Mouse (Mus musculus) 3T3-L1 (cell line): ENCODE measurements at regions not wholly inside any gene's neighbourhood (a gene's known extent, or its start where the extent isn't known, plus 50 kb on each side); places are given as distances from the start of the nearest gene placed in this dataset.

Experiments used
- DNase-seq: peaks from one replicate; pipeline ENCODE4 v3.0.0-alpha.2; 2015; ENCODE audit warnings: low read depth, low spot score

- DNase-seq, result peak; percentile 98
Observed at GRCm38 (mm10) chr16:31598409-31598988, 64.7 kb upstream of the Dlg1 start.

GRCm38 (mm10) chr16:31598989-31599421 lies 64.2 kb upstream of the Dlg1 start:
- peak; percentile 96 for DNase-seq

- peak; percentile 50 for DNase-seq
Observed at GRCm38 (mm10) chr16:31601278-31601677, 62.0 kb upstream of the Dlg1 start.

- peak; percentile 77 for DNase-seq
Observed at GRCm38 (mm10) chr16:31603185-31603584, 60.1 kb upstream of the Dlg1 start.

DNA sequence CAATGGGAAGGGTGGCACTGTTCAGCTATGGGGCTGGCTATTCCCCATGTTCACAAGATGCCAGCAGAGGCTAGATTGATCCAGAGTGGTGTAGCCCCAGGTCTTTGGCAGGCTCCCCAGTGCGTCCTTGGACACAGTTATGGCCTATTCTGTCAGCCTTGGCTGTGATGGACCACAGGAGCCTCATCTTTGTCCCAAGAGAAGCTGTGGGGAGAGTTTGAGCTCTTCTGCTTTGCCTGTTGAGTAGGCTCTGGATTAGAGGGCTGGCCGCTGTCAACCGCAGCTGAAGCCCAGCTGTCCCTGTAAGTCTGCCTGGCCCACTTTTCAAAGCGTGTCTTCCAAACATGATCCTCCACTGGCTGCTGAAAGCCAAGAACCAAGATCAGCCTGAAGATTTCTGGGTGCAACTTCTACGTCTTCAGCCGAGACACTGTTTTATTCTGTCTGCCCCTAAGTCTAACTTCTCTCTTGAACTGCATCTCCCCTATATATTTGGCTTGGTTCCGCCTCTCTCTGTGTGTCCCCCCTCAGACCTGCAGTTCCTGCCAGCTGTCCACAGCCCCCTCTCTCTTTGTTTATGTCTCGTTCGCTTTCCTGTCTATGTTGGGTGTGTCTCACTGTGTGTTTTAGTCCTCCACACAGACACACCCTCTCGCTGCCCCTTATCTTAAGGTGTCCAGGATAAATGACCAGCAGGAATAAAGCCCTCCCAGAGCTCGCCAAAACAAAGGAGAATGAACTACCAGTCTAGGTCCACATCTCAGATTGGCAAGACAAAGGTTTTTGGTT lies 56.7 kb upstream of the Dlg1 start:
- DNase-seq, result peak; percentile 13

DNA sequence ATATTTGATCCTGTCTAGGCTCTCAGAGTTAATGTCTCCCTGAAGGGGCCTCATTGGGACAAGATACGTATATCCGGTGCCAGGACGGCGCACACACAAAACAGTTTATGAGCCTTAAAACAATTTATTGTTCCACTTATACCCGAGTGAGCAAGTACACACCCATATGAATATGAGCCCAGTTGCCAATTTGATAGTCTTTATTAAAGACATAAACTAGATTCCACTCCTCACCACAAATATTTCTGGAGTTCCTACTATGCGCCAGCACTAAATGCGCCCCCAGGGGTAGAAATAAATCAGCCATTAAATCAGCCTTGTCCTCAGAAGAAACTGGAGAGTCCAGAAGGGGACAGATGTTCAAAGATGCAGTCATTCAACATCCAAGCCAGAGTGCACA lies 54.3 kb upstream of the Dlg1 start:
- peak; percentile 87 for DNase-seq

GRCm38 (mm10) chr16:31609394-31610172 lies 53.7 kb upstream of the Dlg1 start:
- DNase-seq, result peak; percentile 52
